Mouse (Mus musculus): Measurements from ENCODE around the gene Slc25a22.

The Slc25a22 gene

GRCm38 (mm10) chr7:141437178-141438120 lies at the start of gene Slc25a22:
Slc25a22 (minus strand) TSS chr7:141437892.
- peak; percentile 88 for DNase-seq

DNA sequence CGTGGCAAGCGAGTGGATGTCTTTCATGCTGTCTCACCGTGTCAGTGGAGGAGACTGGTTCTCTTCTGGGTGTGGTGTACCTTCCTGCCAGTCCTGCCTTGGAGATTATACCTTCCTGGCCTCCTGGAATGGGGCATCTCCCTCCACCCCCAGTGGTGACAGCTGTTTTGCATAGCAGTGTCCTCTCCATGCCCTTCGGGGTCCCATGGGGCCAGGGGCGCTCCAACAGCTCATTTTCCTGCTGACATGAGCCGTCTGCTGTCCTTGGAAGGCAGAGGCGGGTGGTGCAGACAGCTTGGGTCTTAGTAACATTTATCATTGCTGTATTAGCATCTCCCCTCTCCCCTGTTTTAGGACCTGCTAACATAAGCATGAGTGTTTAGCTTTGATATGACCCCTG lies 49.4 kb upstream of the Slc25a22 start:
- DNase-seq, result no peak

GRCm38 (mm10) chr7:141486239-141486638 lies 48.5 kb upstream of the Slc25a22 start:
- DNase-seq, result peak; percentile 65

DNA sequence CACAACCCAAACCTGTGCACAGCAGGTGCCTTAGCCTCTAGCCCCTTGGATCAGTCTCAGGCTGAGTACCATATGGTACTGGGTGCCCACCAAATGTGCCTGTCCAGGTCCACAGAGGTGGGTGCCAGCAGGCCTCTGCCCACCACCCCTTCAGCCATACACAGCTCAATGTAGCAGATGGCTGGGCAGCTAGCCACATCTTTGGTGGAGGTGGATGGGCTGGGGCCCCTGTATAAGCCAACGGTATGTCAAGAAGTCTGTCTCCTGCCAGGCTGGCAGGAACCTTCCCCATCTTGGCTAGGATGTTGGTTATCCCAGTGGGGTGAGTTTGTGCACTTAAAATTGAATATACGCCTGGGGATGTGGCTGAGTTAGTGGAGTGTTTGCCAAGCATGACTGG lies 47.9 kb upstream of the Slc25a22 start:
- DNase-seq, result peak; percentile 98

- no peak for DNase-seq
Observed at GRCm38 (mm10) chr7:141485186-141485585, 47.5 kb upstream of the Slc25a22 start.

DNA sequence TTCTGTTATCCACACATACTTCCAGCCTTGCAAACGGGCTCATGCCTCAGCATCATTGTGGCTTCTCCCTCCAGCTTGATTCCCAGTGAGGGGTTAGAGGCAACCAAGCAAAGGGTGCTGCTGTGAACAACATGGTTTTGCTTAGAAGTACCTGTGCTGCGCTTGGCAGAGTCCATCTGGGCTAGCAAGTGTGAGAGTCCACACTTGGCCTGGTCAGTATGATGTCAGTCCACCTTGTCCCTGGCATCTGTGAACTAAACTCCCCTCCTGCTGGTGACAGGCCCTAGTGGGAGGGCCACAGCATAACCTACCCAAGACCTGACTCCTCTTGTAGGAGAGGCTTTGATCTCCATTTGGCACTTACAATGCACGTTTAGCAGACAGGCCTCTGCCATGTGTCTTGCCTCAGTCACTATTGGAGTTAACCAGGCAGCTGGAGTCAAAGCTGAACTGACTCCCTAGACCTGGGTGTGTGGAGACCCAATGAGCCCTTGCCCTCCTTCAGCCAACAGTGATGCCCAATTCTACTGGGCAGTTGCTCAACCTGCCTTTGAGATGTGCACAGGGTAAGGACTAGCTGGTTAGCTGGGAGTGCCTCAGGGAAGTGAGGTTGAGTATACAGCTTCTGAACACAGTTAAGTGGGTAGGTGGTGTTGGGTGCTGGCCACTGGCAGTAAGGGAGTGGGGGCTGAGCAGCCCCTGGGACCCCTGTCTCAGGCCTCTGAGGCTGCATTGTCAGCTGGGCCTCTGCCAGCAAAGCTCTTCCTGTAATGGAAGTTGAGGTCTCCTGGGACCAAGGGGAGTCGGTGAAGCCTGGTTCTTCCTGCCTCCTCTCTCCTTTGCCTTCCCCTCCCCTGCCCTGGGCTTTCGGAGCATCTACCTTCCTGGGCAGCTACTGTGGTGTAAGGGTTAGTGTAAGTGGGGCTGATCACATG lies 46.8 kb upstream of the Slc25a22 start:
- peak; percentile 76 for DNase-seq

DNA sequence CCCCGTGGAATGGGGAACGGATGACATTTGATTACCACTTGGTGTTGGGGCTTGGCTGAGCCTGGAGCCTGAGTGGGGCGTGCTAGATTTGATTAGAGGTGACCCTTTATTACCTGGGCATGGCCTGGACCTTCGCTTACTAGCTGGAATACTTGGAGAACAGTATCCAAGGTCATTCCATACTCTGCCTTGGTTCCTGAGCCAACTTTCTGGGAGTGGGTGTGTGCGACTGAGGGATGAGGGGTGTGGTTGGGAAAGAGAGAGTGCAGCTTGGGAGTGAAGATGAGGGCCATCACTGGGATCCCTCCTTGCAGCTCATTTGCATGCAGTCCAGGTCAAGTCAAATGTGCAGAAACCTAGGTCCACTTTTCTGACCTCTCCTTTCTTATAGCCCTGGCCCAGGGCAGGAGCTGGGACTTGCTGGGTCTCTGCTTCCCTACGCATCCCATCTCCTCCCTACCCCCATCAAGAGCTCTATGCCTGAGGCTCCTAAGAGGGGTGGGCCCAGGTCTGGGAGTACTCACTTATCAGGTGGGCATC lies 45.5 kb upstream of the Slc25a22 start:
- peak; percentile 67 for DNase-seq

DNA sequence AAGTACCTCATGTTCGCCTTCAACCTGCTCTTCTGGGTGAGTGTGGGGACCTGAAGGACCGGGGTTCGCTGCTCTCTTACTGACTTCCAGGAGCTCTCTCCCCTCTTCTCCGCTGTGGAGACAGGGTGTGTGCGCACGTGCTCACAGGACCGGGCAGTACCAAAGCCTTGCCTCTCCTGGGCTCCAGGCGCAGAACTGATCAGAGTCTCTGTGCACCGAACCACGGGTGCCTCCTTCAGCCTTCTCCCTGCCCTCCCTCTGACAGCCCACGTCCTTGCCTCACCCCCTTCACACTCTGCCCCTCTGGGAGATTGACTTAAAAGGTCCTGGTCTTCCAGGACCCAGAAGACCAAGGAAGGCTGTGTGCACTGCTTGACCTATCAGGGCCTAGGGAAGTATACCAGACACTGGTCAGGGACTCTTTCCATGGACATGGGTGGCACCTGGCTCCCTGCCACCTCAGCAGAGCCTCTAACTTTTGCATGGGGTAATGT lies 44.9 kb upstream of the Slc25a22 start:
- peak; percentile 74 for DNase-seq

- peak; percentile 82 for DNase-seq
Observed at GRCm38 (mm10) chr7:141481498-141482401, 44.1 kb upstream of the Slc25a22 start.

DNA sequence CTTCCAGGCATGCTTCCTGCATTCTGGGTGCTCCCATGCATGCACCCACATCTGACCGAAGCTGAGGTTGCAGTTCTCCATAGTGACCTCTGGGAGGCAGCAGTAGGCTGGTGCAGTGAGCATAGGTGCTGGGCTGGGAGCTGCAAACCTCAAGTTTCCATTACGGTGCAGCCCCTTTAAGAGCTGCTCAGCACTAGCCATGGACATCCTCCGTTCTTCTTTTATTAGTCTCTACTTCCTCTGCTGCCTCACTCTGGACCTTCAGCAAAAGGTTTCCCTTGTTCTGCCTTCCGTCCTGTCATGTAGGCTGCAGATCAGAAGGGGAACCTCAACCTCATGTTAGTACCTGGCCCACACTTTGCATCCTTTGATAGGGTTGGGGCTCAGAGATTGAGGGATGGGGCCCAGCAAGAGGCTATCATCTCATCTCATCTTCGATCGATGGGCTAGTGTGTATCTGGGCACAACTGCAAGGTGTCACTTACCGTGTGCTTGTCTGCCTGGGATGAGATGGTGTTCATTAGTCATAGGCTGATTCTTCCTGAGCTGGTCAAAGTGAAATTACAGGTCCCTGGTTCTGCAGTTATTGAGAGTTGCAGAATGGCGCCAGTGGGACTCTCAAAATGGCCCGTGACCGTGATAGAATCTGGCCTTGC lies 43.3 kb upstream of the Slc25a22 start:
- DNase-seq, result peak; percentile 88

GRCm38 (mm10) chr7:141478270-141478748 lies 40.6 kb upstream of the Slc25a22 start:
- no peak for DNase-seq

DNA sequence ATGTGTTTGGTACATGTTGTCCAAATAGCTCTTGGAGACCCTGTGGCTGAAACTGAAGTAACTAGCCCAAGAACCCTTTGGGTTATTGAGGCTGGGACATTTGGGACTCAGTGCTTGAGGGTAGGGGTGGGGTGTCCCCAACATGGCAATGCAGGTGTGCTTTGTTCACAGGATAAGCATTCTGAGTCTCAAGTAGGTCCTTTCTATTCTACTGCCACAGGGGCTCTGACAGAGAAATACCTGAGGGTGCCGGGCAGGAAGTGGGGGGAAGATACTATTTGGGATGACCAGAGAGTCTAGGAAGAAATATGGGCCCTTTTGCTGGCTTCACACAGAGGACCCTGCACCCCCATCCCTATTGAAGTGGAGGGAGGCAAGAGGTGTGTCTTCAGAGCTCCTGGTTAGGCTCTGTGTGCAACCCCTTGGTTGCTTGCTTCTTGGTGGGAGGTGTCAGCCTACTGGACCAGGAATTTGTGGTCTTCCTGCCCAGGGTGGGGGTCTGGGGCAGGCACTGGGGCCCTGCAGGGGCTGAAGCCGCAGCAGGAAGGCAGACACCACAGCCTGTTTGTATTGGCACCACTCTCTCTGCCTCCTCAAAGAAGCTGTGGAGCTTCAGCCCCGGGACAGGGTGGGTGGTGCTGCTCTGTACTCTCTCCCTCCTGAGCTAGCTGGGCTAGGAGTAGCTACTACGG lies 40.0 kb upstream of the Slc25a22 start:
- DNase-seq, result no peak

DNA sequence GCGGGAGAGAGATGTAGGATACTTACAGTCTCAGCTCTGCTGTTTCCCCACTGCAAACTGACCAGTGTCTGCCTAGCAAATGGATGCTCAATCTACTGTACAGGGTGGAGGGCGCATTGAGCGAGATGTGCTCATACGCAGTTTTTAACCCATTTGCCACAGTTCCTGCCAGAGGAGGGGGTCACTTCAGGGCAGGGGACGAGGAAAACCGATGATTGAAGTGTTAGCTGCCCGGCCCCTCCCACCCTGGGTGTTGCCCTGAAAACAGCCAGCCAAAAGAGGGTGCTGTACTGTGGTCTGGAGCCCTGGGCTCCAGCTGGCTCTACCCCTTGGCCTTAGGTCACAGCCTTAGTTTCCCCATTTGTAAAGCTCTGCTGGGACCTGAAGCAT lies 39.3 kb upstream of the Slc25a22 start:
- no peak for DNase-seq

- DNase-seq, result peak; percentile 78
Observed at GRCm38 (mm10) chr7:141476226-141476980, 38.7 kb upstream of the Slc25a22 start.

- DNase-seq, result peak; percentile 57
Observed at GRCm38 (mm10) chr7:141475805-141476158, 38.1 kb upstream of the Slc25a22 start.

DNA sequence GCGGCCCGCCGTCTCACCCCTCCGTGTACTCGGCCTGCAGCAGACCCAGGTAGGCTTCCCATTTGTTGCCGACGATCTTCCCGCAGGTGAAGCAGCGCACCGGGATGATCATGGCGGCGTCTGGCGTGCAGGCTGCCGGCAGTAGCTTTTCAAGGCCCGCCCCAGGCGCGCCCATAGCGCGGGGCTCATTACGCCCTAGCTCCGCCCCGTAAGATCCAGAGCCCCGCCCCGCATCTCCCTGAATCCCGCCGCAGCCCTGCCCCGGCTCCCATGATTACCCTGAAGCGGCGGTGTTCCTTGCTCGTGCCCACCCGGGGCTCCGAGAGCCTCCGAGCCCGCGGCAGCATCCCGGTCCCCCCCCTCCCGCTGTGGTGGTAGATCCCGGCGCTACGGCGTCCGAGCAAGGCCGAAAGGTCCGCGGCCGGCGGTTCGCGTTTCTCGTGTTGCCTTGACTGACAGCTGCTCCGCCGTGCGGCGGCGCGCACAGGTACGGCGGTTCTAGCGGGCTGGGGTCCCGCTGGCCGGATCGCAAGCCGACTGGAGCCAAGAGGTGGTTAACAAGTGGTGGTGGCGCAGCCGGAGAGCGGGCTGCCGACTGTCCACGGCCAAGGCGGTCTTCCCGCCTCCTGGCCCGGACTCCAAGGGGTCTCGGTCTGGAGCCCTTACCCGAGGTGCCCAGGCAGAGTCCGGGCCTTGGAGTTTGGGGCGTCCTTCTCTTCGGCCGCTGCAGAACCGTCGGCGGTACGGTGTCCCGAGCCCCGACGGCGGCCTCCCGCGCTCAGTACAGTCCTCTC lies 37.5 kb upstream of the Slc25a22 start, which contains the start of the genes Polr2l and Tspan4:
Polr2l (minus strand) TSS at position 122 of the 794 bp plus-strand sequence.
Tspan4 (plus strand) TSS at position 230 of the 794 bp plus-strand sequence.
- DNase-seq, result peak; percentile 84

DNA sequence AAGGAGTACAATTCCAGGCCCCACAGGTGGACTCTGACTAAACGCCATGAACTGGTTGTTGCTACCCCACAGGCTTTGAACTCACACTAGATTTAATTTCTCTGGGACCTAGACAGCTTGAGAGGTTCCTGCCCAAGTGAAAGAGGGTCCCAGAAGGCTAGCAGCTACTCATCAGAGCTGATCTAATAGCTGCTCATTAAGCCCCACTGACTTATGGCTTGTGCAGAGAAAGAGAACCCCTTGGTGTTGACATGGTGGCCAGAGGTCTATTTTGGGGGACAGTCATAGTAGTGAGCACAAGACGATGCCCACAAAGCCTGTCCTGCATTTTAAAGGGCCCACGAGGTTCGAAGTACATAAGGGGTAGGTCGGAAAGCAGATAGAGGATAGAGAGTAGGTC lies 36.5 kb upstream of the Slc25a22 start:
- no peak for DNase-seq

DNA sequence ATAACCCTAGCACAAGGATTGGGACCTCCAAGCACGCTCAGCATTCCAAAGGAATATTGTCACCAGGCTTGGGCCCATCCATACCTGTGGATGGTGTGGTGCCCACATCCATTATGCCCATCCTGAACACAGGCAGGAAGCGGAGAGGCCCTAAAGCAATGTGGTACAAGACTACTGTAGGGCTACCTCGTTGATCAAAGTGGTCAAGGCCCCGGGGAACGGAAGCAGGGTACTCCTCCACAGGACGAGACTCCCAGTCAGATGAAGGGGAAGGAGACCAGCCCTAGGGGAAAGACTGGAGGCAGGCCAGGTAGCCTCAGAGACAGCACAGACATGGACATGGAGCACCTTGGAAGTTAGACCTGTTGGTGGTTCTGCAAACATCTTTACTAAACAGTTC lies 35.1 kb upstream of the Slc25a22 start:
- DNase-seq, result peak; percentile 43

DNA sequence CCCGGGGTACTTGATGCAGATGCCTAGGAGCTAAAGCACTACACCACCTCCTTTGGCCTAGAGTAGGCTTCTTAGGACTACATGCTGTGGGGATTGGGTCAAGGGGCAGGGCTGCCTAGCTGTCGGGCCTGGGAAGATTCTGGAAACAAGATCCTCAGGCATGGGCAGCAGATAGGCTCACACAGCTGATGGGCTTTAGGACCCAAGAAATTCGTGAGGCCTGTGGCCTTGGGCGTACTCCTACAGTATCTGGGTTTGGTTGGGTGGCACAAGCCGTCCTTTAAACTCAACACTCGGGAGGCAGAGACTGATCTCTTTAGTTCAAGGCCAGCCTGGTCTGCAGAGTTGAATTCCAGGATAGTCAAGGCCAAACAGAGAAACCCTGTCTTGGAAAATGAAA lies 34.5 kb upstream of the Slc25a22 start:
- no peak for DNase-seq
